Mouse (Mus musculus) heart, adult 2 months (tissue): ENCODE measurements around the gene Gfm2. TPM values are rescaled to one million over a fixed set of nuclear protein-coding genes. Genes with fewer than 3 reads are reported as not detected.

Experiments used
- DNase-seq, 2 experiments: peaks; one replicate each; pipeline ENCODE4 v3.0.0; 2021
- H3K27ac ChIP-seq: fragments of 200-600 bp; 2 replicates; pipeline ENCODE4 v1.8.1; 2022
- H3K27me3 ChIP-seq: fragments of 200-500 bp; 2 replicates; pipeline ENCODE4 v1.6.1; 2012; ENCODE audit warnings: mild to moderate bottlenecking, low read length, inconsistent platforms, mixed read lengths; ENCODE audit not compliant: control insufficient read depth, insufficient read depth
- H3K36me3 ChIP-seq: fragments of 200-500 bp; 2 replicates; pipeline ENCODE4 v1.6.1; 2012; ENCODE audit warnings: low read length, inconsistent platforms; ENCODE audit not compliant: control insufficient read depth, insufficient read depth
- H3K4me1 ChIP-seq: fragments of 200-500 bp; 2 replicates; pipeline ENCODE4 v1.6.1; 2011; ENCODE audit warnings: low read length; ENCODE audit not compliant: control insufficient read depth, insufficient read depth
- H3K4me3 ChIP-seq: fragments of 200-600 bp; 2 replicates; pipeline ENCODE4 v1.8.1; 2022
- H3K79me2 ChIP-seq: fragments of 200-500 bp; replicated peaks from 2 replicates; pipeline ENCODE4 v1.6.1; 2012; ENCODE audit warnings: mild to moderate bottlenecking, inconsistent platforms, low read length, moderate library complexity, mixed read lengths; ENCODE audit not compliant: control insufficient read depth, insufficient read depth
- H3K9ac ChIP-seq: fragments of 200-500 bp; 2 replicates; pipeline ENCODE4 v1.6.1; 2012; ENCODE audit warnings: low read depth, mild to moderate bottlenecking, control low read depth, inconsistent platforms, low read length, mixed read lengths
- CTCF ChIP-seq: fragments of 200-600 bp; IDR thresholded peaks from 2 replicates; pipeline ENCODE4 v1.8.1; 2022; ENCODE audit warnings: antibody characterized with exemption, mild to moderate bottlenecking, moderate library complexity
- EP300 ChIP-seq: fragments of 200-500 bp; IDR thresholded peaks from 2 replicates; pipeline ENCODE4 v1.6.1; 2011; ENCODE audit warnings: low read depth, low read length, control low read depth; ENCODE audit not compliant: insufficient read depth
- POLR2A ChIP-seq: fragments of 200-500 bp; IDR thresholded peaks from 2 replicates; pipeline ENCODE4 v1.6.1; 2011; ENCODE audit warnings: mild to moderate bottlenecking, low read depth, low read length, control low read depth; ENCODE audit not compliant: insufficient read depth
- WGBS: fragments of 180-500 bp; shearing (Covaris S2); methylation state at CpG from one replicate; pipeline ENCODE4 v1.1.7; 2018; 5-methylcytosine and 5-hydroxymethylcytosine counted together
- intact Hi-C: fragments of 180-260 bp; cut with DNase I; formaldehyde crosslinking; loops from one replicate; pipeline ENCODE4 v1.15.1; 2025
- polyA plus RNA-seq: library from polyadenylated mRNA; depleted of rRNA; stranded (reverse); fragments of >200 nt; gene quantifications from 2 replicates; pipeline ENCODE4 v1.2.3, GENCODE M21; 2012
- total RNA-seq, 2 experiments: library from RNA; stranded (reverse); gene quantifications; 2 replicates each; pipeline ENCODE4 v1.2.3; 2021

Gfm2 gene
- total and polyA plus RNA-seq, 3 experiments, result 27.9 to 54.7 (median 43.0) TPM

GRCm38 (mm10) chr13:97175520-97176264 lies 38.0 kb downstream of the Gfm2 start:
- no peaks in the 10 kb centered on the region for H3K79me2 ChIP-seq
- WGBS, result 76% methylated on average over 10 of the region's 10 CpGs
- no peaks in the 10 kb centered on the region for H3K27me3 ChIP-seq
- no peaks in the 10 kb centered on the region for H3K4me1 ChIP-seq
- H3K4me3 ChIP-seq, result no peak overlapping the region
- no peak for DNase-seq
- intact Hi-C loops, result no loop called here
- H3K36me3 ChIP-seq, result no peaks in the 10 kb centered on the region; the same call in 1 of the 2 replicates
- TF ChIP-seq CTCF (no peak), EP300 (no peak), POLR2A (no peak)
- no peak overlapping the region for H3K9ac ChIP-seq
- no peak overlapping the region for H3K27ac ChIP-seq

GRCm38 (mm10) chr13:97176731-97177130 lies 39.0 kb downstream of the Gfm2 start:
- intact Hi-C loops, result no loop called here
- H3K79me2 ChIP-seq, result no peaks in the 10 kb centered on the region
- no peak for TF ChIP-seq POLR2A
- TF ChIP-seq CTCF, result no peak
- no peak for TF ChIP-seq EP300
- no peak overlapping the region for H3K9ac ChIP-seq
- no peaks in the 10 kb centered on the region; the same call in 1 of the 2 replicates for H3K36me3 ChIP-seq
- no peak overlapping the region for H3K4me3 ChIP-seq
- WGBS, result 80% methylated on average over 5 of the region's 5 CpGs
- no peak for DNase-seq
- no peaks in the 10 kb centered on the region for H3K27me3 ChIP-seq
- H3K27ac ChIP-seq, result no peak overlapping the region
- H3K4me1 ChIP-seq, result no peaks in the 10 kb centered on the region

DNA sequence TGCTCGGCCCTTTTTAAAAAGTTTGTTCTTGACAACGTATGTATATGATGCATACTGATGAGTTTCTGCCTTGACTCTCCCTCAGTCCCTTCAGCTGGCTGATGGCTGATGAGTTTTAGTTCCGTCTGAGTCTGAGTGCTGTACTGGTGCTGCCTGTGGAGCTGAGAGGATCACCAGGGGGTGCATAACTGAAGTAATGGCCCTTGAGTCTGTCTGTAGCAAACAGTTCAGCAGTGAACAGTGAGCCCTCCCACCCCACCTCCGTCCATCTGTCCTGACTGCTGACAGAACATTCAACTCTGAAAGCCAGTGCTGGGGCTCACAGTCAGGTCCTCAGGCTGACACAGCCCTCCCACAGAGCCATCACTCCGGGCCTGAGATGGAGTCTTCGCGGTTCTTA lies 41.2 kb downstream of the Gfm2 start:
- DNase-seq, result no peak
- no peak overlapping the region for H3K27ac ChIP-seq
- no peaks in the 10 kb centered on the region for H3K4me1 ChIP-seq
- no peaks in the 10 kb centered on the region; the same call in 1 of the 2 replicates for H3K36me3 ChIP-seq
- no peak overlapping the region for H3K4me3 ChIP-seq
- intact Hi-C loops, result no loop called here
- no peak overlapping the region for H3K9ac ChIP-seq
- H3K79me2 ChIP-seq, result no peaks in the 10 kb centered on the region
- H3K27me3 ChIP-seq, result no peaks in the 10 kb centered on the region
- WGBS, result 81% methylated on average over 7 of the region's 7 CpGs
- TF ChIP-seq EP300 (no peak), CTCF (no peak), POLR2A (no peak)

DNA sequence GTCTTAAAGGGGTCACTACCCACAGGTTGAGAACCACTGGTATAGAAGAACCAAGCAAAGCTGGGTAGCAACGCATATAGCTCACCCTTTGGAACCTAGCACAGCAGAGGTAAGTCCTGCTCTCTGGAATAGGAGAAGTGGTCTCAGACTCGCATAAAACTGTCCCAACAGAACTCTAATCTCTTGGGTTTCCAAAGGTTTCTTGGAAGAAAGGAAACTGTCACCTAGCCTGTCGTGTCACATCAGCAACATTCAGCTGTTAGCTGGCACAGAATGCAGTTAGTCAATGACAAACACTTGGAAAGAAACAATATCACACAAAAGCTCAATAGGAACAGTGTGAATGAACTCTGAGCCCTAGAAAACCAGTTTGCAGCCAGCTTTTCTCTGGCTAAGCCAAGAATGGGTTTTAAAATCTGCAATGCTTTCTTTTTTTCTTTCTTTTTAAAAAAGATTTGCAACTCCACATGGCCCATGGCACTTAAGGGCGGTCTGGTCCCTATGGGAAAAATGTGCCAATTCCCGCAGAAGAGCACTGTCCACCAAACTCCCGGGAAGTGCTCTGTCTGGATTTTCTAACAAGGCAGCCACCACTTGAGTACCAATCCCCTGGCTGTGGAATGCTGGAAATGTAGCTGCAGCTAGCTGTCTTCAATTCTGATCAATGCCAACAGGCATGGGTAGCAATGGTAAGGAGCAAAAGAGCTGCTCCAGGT lies 42.5 kb downstream of the Gfm2 start:
- Histone ChIP-seq H3K36me3 (no peaks in the 10 kb centered on the region), H3K4me1 (no peaks in the 10 kb centered on the region), H3K27ac (no peak overlapping the region), H3K9ac (no peak overlapping the region), H3K4me3 (no peak overlapping the region), H3K79me2 (no peaks in the 10 kb centered on the region), H3K27me3 (no peaks in the 10 kb centered on the region)
- intact Hi-C loops, result no loop called here
- no peak for TF ChIP-seq POLR2A
- no peak for TF ChIP-seq CTCF
- no peak for TF ChIP-seq EP300
- no peak for DNase-seq
- 77% methylated on average over 6 of the region's 6 CpGs for WGBS

- no peak for TF ChIP-seq CTCF
- TF ChIP-seq EP300, result no peak
- TF ChIP-seq POLR2A, result no peak
- no peak overlapping the region for H3K9ac ChIP-seq
- DNase-seq, result no peak
- intact Hi-C loops, result no loop called here
- no peak overlapping the region for H3K4me3 ChIP-seq
- no peak overlapping the region for H3K27ac ChIP-seq
- WGBS, result 79% methylated on average over 4 of the region's 4 CpGs
- no peaks in the 10 kb centered on the region for H3K79me2 ChIP-seq
- H3K4me1 ChIP-seq, result no peaks in the 10 kb centered on the region; the same call in 1 of the 2 replicates
- no peaks in the 10 kb centered on the region for H3K27me3 ChIP-seq
- no peaks in the 10 kb centered on the region for H3K36me3 ChIP-seq
Measured at GRCm38 (mm10) chr13:97182821-97183220, 45.1 kb downstream of the Gfm2 start.

GRCm38 (mm10) chr13:97184168-97184567 lies 46.4 kb downstream of the Gfm2 start:
- intact Hi-C loops, result no loop called here
- no peak overlapping the region for H3K4me3 ChIP-seq
- 93% methylated on average over 2 of the region's 2 CpGs for WGBS
- H3K36me3 ChIP-seq, result peaks cover 3% of the 10 kb centered on the region; the same call in 1 of the 2 replicates
- no peaks in the 10 kb centered on the region for H3K79me2 ChIP-seq
- no peak overlapping the region for H3K27ac ChIP-seq
- TF ChIP-seq EP300, result no peak
- TF ChIP-seq CTCF, result no peak
- no peak for TF ChIP-seq POLR2A
- no peak for DNase-seq
- H3K4me1 ChIP-seq, result no peaks in the 10 kb centered on the region; the same call in 1 of the 2 replicates
- H3K27me3 ChIP-seq, result no peaks in the 10 kb centered on the region
- no peak overlapping the region for H3K9ac ChIP-seq
